In genomic region chr6:94126763-94127162, GRCm38 (mm10) we compare ENCODE assay signal across 14 mouse cellular contexts.
"Had no signal": no experiment of that assay in that cellular context is flagged by ENCODE, and none has a peak within 500 bp of the region (broad histone marks: within the 10 kb centered on the region; RNA-seq: fewer than 3 reads in every experiment).

No protein-coding gene starts in this region.

- H3K4me2 ChIP-seq: limb, embryonic 13.5 days; midbrain, embryonic 15.5 days; neural tube, embryonic 12.5 days had no signal

- H3K9me3 ChIP-seq: limb, embryonic 13.5 days; midbrain, embryonic 10.5 days; midbrain, embryonic 15.5 days; neural tube, embryonic 12.5 days had no signal

- H3K9ac ChIP-seq: limb, embryonic 13.5 days; liver, embryonic 14.5 days; midbrain, embryonic 15.5 days; neural tube, embryonic 12.5 days had no signal

- H3K27me3 ChIP-seq: limb, embryonic 13.5 days; midbrain, embryonic 15.5 days; neural tube, embryonic 12.5 days had no signal

- DNase-seq: kidney, adult 18-20 months; kidney, postnatal 10 days; kidney, postnatal 4 days; left cerebral cortex, postnatal 4 days; right cerebral cortex, postnatal 4 days; spleen, adult 18-20 months; thymus, adult 18-20 months; thymus, postnatal 14 days had no signal

- H3K36me3 ChIP-seq: limb, embryonic 13.5 days; midbrain, embryonic 10.5 days; midbrain, embryonic 15.5 days; neural tube, embryonic 12.5 days had no signal

- H3K4me3 ChIP-seq: layer of hippocampus, adult 2 months; limb, embryonic 13.5 days; midbrain, embryonic 10.5 days; midbrain, embryonic 15.5 days; neural tube, embryonic 12.5 days had no signal

- H3K27ac ChIP-seq: layer of hippocampus, adult 2 months; limb, embryonic 13.5 days; liver, embryonic 14.5 days; midbrain, embryonic 10.5 days; midbrain, embryonic 15.5 days; neural tube, embryonic 12.5 days had no signal

- ATAC-seq: midbrain, embryonic 15.5 days had no signal
